Mouse (Mus musculus): ENCODE data around the gene Sgta. TPM values are rescaled to one million over a fixed set of nuclear protein-coding genes. Genes with fewer than 3 reads are reported as not detected.
"Not testable (repeated sequence)": the region's sequence is repeated elsewhere in the genome, so short reads cannot be mapped to it uniquely, and the experiment has no call there.

Gene Sgta
- polyA plus RNA-seq, 2 experiments, result 176 to 205 TPM

- TF ChIP-seq POLR2A (IDR thresholded peaks at IDR 0.05; ENCODE audit: borderline replicate concordance, extremely low read depth, insufficient read depth, insufficient read length), result no peak
- Histone ChIP-seq H3K27me3 (ENCODE audit: control insufficient read depth, insufficient read depth, low read length) (no peaks in the 10 kb centered on the region), H3K4me1 (ENCODE audit: control insufficient read depth, insufficient read depth, low read length) (peaks cover 6% of the 10 kb centered on the region), H3K36me3 (ENCODE audit: control insufficient read depth, insufficient read depth, low read length) (peaks cover 42% of the 10 kb centered on the region), H3K9ac (ENCODE audit: low read depth, low read length, severe bottlenecking) (no peak overlapping the region), H3K4me3 (replicated peaks; ENCODE audit: low read length) (no peak overlapping the region), H3K9me3 (ENCODE audit: control insufficient read depth, low read length) (no peaks in the 10 kb centered on the region), H3K4me2 (replicated peaks; ENCODE audit: low read depth, low read length, severe bottlenecking) (no peak overlapping the region), H3K27ac (replicated peaks; ENCODE audit: low read depth, low read length) (no peak overlapping the region)
- ATAC-seq (ENCODE audit: low FRiP score, low read depth) (no peak), DNase-seq (ENCODE audit: low spot score) (peak; percentile 12)
- WGBS, result 90% methylated on average over 8 of the region's 8 CpGs
Measured at GRCm38 (mm10) chr10:81072290-81072689, 12.3 kb upstream of the Sgta start.

- peak within 1 kb of the TSS; percentile 73 for H3K4me3 ChIP-seq (replicated peaks; ENCODE audit: low read length)
- TF ChIP-seq POLR2A (IDR thresholded peaks at IDR 0.05; ENCODE audit: borderline replicate concordance, extremely low read depth, insufficient read depth, insufficient read length), result peak; percentile 84; the same call in 1 of the 2 replicates
- peak within 1 kb of the TSS; percentile 47 for H3K4me2 ChIP-seq (replicated peaks; ENCODE audit: low read depth, low read length, severe bottlenecking)
- H3K9me3 ChIP-seq (ENCODE audit: control insufficient read depth, low read length), result no peaks in the 10 kb centered on the region
- H3K36me3 ChIP-seq (ENCODE audit: control insufficient read depth, insufficient read depth, low read length), result peaks cover 22% of the 10 kb centered on the region
- peak; percentile 96 for ATAC-seq (ENCODE audit: low FRiP score, low read depth)
- peak within 1 kb of the TSS; percentile 48 for H3K27ac ChIP-seq (replicated peaks; ENCODE audit: low read depth, low read length)
- peaks cover 6% of the 10 kb centered on the region for H3K4me1 ChIP-seq (ENCODE audit: control insufficient read depth, insufficient read depth, low read length)
- peak within 1 kb of the TSS; percentile 77 for H3K9ac ChIP-seq (ENCODE audit: low read depth, low read length, severe bottlenecking)
- WGBS, result under 1% methylated on average over 32 of the region's 35 CpGs
- peak; percentile 99 for DNase-seq (ENCODE audit: low spot score)
- no peaks in the 10 kb centered on the region for H3K27me3 ChIP-seq (ENCODE audit: control insufficient read depth, insufficient read depth, low read length)
Measured at GRCm38 (mm10) chr10:81069836-81070235, 9.9 kb upstream of the Sgta start, which contains the start of gene Thop1. Thop1 (plus strand) TSS chr10:81070035.

- H3K9me3 ChIP-seq (ENCODE audit: control insufficient read depth, low read length), result no peaks in the 10 kb centered on the region
- peaks cover 6% of the 10 kb centered on the region for H3K4me1 ChIP-seq (ENCODE audit: control insufficient read depth, insufficient read depth, low read length)
- H3K9ac ChIP-seq (ENCODE audit: low read depth, low read length, severe bottlenecking), result no peak overlapping the region
- H3K36me3 ChIP-seq (ENCODE audit: control insufficient read depth, insufficient read depth, low read length), result peaks cover 12% of the 10 kb centered on the region
- WGBS, result 75% methylated on average over 5 of the region's 5 CpGs
- no peak overlapping the region for H3K27ac ChIP-seq (replicated peaks; ENCODE audit: low read depth, low read length)
- no peak for ATAC-seq (ENCODE audit: low FRiP score, low read depth)
- no peak for DNase-seq (ENCODE audit: low spot score)
- no peak overlapping the region for H3K4me3 ChIP-seq (replicated peaks; ENCODE audit: low read length)
- TF ChIP-seq POLR2A (IDR thresholded peaks at IDR 0.05; ENCODE audit: borderline replicate concordance, extremely low read depth, insufficient read depth, insufficient read length), result no peak
- H3K27me3 ChIP-seq (ENCODE audit: control insufficient read depth, insufficient read depth, low read length), result no peaks in the 10 kb centered on the region
- H3K4me2 ChIP-seq (replicated peaks; ENCODE audit: low read depth, low read length, severe bottlenecking), result no peak overlapping the region
Measured at GRCm38 (mm10) chr10:81068706-81069105, 8.7 kb upstream of the Sgta start.

- WGBS, result 85% methylated on average over 8 of the region's 8 CpGs
- H3K27ac ChIP-seq (replicated peaks; ENCODE audit: low read depth, low read length); H3K27me3 ChIP-seq (ENCODE audit: control insufficient read depth, insufficient read depth, low read length); H3K9me3 ChIP-seq (ENCODE audit: control insufficient read depth, low read length); H3K4me3 ChIP-seq (replicated peaks; ENCODE audit: low read length); DNase-seq (ENCODE audit: low spot score); H3K36me3 ChIP-seq (ENCODE audit: control insufficient read depth, insufficient read depth, low read length); H3K9ac ChIP-seq (ENCODE audit: low read depth, low read length, severe bottlenecking); H3K4me1 ChIP-seq (ENCODE audit: control insufficient read depth, insufficient read depth, low read length); ATAC-seq (ENCODE audit: low FRiP score, low read depth); H3K4me2 ChIP-seq (replicated peaks; ENCODE audit: low read depth, low read length, severe bottlenecking): not testable (repeated sequence)
Measured at GRCm38 (mm10) chr10:81064519-81064918, 4.5 kb upstream of the Sgta start.

- H3K27ac ChIP-seq (replicated peaks; ENCODE audit: low read depth, low read length), result no peak overlapping the region
- no peaks in the 10 kb centered on the region for H3K27me3 ChIP-seq (ENCODE audit: control insufficient read depth, insufficient read depth, low read length)
- no peak overlapping the region for H3K9ac ChIP-seq (ENCODE audit: low read depth, low read length, severe bottlenecking)
- H3K4me2 ChIP-seq (replicated peaks; ENCODE audit: low read depth, low read length, severe bottlenecking), result no peak overlapping the region
- no peak overlapping the region for H3K4me3 ChIP-seq (replicated peaks; ENCODE audit: low read length)
- H3K9me3 ChIP-seq (ENCODE audit: control insufficient read depth, low read length), result no peaks in the 10 kb centered on the region
- WGBS, result 79% methylated on average over 4 of the region's 4 CpGs
- peaks cover 2% of the 10 kb centered on the region; the same call in 1 of the 2 replicates for H3K36me3 ChIP-seq (ENCODE audit: control insufficient read depth, insufficient read depth, low read length)
- no peak for TF ChIP-seq POLR2A (IDR thresholded peaks at IDR 0.05; ENCODE audit: borderline replicate concordance, extremely low read depth, insufficient read depth, insufficient read length)
- ATAC-seq (ENCODE audit: low FRiP score, low read depth) (no peak), DNase-seq (ENCODE audit: low spot score) (no peak)
- H3K4me1 ChIP-seq (ENCODE audit: control insufficient read depth, insufficient read depth, low read length), result peaks cover 9% of the 10 kb centered on the region
Measured at GRCm38 (mm10) chr10:81062710-81063109, 2.7 kb upstream of the Sgta start.

GRCm38 (mm10) chr10:81058896-81059295, 1.1 kb downstream of the Sgta start:
- TF ChIP-seq POLR2A (IDR thresholded peaks at IDR 0.05; ENCODE audit: borderline replicate concordance, extremely low read depth, insufficient read depth, insufficient read length), result no peak
- Histone ChIP-seq H3K4me1 (ENCODE audit: control insufficient read depth, insufficient read depth, low read length) (peaks cover 9% of the 10 kb centered on the region), H3K9me3 (ENCODE audit: control insufficient read depth, low read length) (no peaks in the 10 kb centered on the region), H3K27me3 (ENCODE audit: control insufficient read depth, insufficient read depth, low read length) (no peaks in the 10 kb centered on the region), H3K27ac (replicated peaks; ENCODE audit: low read depth, low read length) (no peak overlapping the region), H3K4me3 (replicated peaks; ENCODE audit: low read length) (peak overlapping the region; percentile 78), H3K9ac (ENCODE audit: low read depth, low read length, severe bottlenecking) (peak overlapping the region; percentile 71), H3K36me3 (ENCODE audit: control insufficient read depth, insufficient read depth, low read length) (peaks cover 10% of the 10 kb centered on the region), H3K4me2 (replicated peaks; ENCODE audit: low read depth, low read length, severe bottlenecking) (peak overlapping the region; percentile 95)
- ATAC-seq (ENCODE audit: low FRiP score, low read depth) (no peak), DNase-seq (ENCODE audit: low spot score) (no peak)
- 83% methylated on average over 6 of the region's 6 CpGs for WGBS
